Mouse (Mus musculus) MN1 (cell line): Measurements from ENCODE around the gene Ppfia3.

Experiments
- DNase-seq: peaks from one replicate; pipeline ENCODE4 v3.0.0-alpha.2; 2016; ENCODE audit warnings: low spot score

The Ppfia3 gene

GRCm38 (mm10) chr7:45343543-45343942, 23.3 kb downstream of the Ppfia3 start:
- DNase-seq, result no peak

- DNase-seq, result no peak
These were observed 24.7 kb downstream of the Ppfia3 start for GRCm38 (mm10) chr7:45342081-45342480.

GRCm38 (mm10) chr7:45341303-45341702, 25.5 kb downstream of the Ppfia3 start:
- DNase-seq, result peak; percentile 60

GRCm38 (mm10) chr7:45340669-45341068, 26.1 kb downstream of the Ppfia3 start:
- DNase-seq, result no peak

GRCm38 (mm10) chr7:45340066-45340442, 26.8 kb downstream of the Ppfia3 start:
- DNase-seq, result no peak

- no peak for DNase-seq
These were observed 27.3 kb downstream of the Ppfia3 start for GRCm38 (mm10) chr7:45339410-45340065.

- no peak for DNase-seq
These were observed 28.5 kb downstream of the Ppfia3 start for GRCm38 (mm10) chr7:45338161-45338911.

- DNase-seq, result no peak
These were observed 29.4 kb downstream of the Ppfia3 start for GRCm38 (mm10) chr7:45337469-45337868.

GRCm38 (mm10) chr7:45336319-45336718, 30.5 kb downstream of the Ppfia3 start:
- no peak for DNase-seq

- no peak for DNase-seq
These were observed 31.8 kb downstream of the Ppfia3 start, which contains the start of gene Hrc for GRCm38 (mm10) chr7:45335056-45335455. Gene Hrc (plus strand): TSS chr7:45335290.

GRCm38 (mm10) chr7:45334605-45335004, 32.2 kb downstream of the Ppfia3 start:
- DNase-seq, result no peak

- DNase-seq, result peak; percentile 68
These were observed 33.3 kb downstream of the Ppfia3 start, which contains the start of gene Trpm4 for GRCm38 (mm10) chr7:45333431-45333982. Gene Trpm4 (minus strand): TSS chr7:45333780.

- peak; percentile 32 for DNase-seq
These were observed 34.0 kb downstream of the Ppfia3 start for GRCm38 (mm10) chr7:45332685-45333425.

GRCm38 (mm10) chr7:45331502-45331901, 35.3 kb downstream of the Ppfia3 start:
- no peak for DNase-seq

- no peak for DNase-seq
These were observed 37.9 kb downstream of the Ppfia3 start for GRCm38 (mm10) chr7:45328841-45329475.

- no peak for DNase-seq
These were observed 41.0 kb downstream of the Ppfia3 start for GRCm38 (mm10) chr7:45325800-45326199.

- no peak for DNase-seq
These were observed 43.8 kb downstream of the Ppfia3 start for GRCm38 (mm10) chr7:45323069-45323468.

GRCm38 (mm10) chr7:45322245-45322644, 44.6 kb downstream of the Ppfia3 start:
- DNase-seq, result no peak

GRCm38 (mm10) chr7:45316536-45316935, 50.3 kb downstream of the Ppfia3 start:
- DNase-seq, result no peak

- DNase-seq, result no peak
These were observed 51.6 kb downstream of the Ppfia3 start for GRCm38 (mm10) chr7:45315182-45315701.

GRCm38 (mm10) chr7:45313495-45313894, 53.3 kb downstream of the Ppfia3 start:
- DNase-seq, result peak; percentile 36
